Mouse (Mus musculus): ENCODE measurements around the gene Pmf1. TPM values are rescaled to one million over a fixed set of nuclear protein-coding genes. Genes with fewer than 3 reads are reported as not detected.
A peak's percentile ranks its signal among the peaks of the same experiment; 100 is the strongest.
"Not testable (repeated sequence)": the region's sequence is repeated elsewhere in the genome, so short reads cannot be mapped to it uniquely, and the experiment has no call there.

Pmf1 gene
- total RNA-seq, 1 experiment from 2014 or later, result 41.2 TPM

DNA sequence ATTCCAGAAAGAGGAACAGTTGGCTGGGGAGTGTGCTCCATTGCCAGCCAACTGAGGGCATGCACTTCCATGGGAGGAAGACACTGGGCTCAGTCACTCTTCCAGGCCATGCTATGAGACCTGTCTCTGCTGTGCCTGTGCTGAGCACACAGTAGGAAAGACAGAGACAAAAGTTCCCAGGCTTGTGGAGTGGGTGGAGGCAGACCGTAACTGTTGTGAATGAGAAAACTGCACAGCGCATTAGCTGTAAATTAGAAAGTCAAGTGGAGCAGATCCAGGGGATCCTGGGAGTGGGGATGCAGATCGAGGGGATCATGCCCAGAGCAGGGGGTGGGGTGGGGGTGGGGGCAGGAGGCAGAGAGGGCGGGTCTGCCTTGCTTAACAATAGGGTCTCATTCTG, 29.5 kb upstream of the Pmf1 start:
- no peak for DNase-seq

DNA sequence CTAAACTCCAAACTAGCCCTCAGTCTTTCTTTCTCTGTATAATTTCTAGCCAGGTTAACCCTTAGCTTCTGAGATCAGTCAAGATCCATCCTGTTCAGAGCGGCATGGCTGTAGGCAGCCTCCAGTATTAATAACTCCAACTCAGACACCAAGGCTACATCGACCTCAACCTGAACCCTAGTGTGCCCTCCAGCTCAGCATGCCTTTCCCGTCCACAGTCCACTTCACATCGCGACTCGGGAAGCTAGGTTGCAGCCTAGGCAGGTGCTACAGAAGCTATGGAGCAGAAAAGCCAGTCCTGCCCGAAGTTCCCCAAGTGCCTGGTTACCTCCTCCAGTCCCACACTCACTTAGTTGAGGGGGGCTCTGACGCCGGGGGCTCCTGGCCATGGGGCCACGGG, 27.3 kb upstream of the Pmf1 start:
- no peak for DNase-seq

DNA sequence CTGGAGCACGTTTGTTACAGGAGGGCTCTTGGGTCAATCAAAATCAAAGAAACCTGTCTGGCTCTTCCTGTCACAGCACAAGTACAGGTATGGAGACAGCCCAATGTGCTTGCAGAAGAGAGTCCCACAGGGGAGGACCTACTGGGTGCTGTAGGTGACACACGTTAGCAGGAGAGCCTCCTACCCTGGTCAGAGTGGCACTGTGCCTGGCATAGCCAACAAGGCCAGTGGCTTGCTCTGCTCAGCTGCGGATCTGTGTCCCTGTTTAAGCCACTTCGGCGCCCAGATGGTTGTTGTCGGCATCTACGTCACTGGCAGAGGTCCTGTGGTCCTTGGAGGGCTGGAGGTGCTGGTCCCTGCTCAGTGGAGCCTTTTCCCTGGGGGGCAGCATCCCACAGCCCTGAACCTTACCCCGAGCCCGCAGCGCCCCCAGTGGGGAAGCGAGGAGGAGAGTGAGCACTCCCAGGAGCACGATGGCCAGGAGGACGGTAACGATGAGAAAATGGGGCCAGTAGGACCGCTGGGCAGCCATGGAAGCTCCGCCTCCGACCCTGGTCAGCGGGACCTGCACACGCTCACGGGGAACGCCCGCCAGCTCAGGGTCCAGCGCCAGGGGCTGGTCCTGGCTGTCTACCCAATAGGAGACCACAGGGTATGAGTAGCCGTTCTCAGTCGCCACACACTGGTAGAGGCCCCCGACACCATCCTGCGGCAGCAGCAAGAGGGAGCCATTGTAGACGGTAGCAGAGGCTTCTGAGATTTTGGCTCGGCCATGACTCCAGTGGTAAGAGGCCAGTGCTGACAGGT, 26.5 kb upstream of the Pmf1 start:
- DNase-seq, result peak; percentile 73

DNA sequence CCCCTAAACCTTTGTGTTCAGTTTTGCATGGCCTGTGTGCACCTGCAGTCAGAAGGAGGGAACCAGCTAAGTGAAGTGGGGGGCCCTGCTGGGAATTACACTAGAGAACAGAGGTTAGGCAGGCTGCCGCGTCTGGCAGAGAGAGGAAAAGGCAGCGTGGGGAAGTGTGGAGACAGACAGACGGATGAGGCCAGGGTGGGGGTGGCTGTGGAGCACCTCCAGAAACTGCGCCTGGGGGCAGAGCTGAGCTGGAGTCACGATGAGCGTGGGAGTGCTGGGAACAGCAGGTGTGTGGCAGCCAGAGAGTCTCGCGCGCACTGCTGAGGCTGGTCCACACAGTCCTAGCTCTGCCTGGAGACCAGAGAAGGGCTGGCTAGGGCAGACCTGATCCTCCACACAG, 25.4 kb upstream of the Pmf1 start:
- no peak for DNase-seq

DNA sequence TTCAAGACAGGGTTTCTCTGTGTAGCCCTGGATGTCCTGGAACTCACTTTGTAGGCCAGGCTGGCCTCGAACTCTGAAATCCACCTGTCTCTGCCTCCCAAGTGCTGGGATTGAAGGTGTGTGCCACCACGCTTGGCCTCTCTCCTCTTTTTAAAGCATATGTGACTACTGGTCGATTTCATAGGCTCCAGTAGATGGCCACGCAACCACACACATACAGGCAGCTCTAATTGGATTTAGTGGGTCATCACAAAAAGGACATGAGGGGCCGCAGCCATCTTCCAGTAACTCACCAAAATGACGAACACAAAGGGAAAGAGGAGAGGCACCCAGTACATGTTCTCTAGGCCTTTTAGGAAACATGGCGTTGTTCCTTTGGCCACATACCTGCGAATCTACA, 18.5 kb upstream of the Pmf1 start:
- DNase-seq, result not testable (repeated sequence)

DNA sequence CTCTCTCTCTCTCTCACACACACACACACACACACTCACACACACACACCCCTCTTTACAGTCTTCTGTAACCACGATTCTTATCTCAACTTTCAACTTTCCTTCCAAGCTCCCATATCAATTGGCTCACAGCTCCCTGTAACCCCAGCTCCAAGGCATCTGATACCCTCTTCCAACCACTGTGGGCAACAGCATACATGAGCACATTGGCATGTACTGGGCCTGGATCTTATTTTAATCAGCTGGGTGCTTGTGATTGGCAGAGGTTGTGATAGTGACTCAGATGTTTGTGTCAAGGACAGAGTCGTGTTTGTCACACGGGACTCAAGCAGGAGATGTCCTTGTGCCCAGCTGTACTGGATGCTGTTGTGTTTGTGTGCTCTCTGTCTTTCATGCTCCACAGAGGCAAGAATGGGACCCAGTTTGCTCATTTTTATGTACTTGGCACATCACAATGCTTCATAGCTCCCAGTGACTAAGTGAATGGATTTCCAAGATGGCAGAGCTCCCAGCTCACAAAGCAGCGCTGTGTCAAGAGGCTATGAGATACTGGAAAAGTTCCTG, 17.3 kb upstream of the Pmf1 start:
- no peak for DNase-seq

DNA sequence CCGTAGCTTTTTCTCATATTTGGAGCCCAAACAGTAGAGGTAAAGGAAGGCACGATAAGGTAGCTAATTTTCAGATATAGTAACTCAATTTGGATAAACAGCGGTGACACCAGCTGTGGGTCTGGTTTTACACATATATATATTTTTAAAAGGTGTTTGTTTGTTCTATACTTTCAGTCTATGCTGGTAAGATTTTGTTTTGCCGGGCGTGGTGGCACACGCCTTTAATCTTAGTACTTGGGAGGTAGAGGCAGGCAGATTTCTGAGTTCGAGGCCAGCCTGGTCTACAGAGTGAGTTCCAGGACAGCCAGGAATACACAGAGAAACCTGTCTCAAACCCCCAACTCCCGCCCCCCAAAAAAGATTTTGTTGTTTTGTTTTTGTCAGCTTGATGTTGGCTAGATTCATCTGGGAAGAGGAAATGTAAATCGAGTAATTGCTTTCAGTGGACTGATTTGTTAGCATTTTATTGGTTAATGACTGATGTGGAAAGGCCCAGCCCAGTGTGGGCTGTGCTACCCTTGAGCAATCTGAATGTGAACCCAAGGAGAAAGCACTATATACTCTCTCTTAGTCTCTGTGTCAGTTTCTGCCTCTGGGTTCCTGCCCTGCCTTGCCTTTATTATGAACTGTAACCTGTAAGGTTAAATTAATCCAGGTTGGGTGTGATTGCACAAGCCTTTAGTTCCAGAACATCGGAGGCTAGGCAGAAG, 15.7 kb upstream of the Pmf1 start:
- no peak for DNase-seq

DNA sequence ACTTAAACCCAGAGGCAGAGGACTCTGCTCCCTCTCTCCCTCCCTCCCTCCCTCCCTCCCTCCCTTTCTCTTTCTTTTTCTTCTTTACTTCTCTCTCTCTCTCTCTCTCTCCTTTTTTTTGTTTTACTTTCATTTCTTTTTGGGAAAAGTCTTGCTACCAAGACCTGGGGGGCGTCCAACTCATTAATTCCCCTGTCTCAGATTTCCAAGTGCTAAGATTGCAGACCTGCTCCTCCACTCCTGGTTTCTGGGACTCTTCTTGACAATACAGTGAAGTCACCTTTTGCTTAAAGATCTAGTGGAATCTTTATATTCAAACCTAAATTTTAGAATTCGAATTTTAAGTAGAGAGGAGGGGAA, 15.2 kb upstream of the Pmf1 start:
- no peak for DNase-seq

DNA sequence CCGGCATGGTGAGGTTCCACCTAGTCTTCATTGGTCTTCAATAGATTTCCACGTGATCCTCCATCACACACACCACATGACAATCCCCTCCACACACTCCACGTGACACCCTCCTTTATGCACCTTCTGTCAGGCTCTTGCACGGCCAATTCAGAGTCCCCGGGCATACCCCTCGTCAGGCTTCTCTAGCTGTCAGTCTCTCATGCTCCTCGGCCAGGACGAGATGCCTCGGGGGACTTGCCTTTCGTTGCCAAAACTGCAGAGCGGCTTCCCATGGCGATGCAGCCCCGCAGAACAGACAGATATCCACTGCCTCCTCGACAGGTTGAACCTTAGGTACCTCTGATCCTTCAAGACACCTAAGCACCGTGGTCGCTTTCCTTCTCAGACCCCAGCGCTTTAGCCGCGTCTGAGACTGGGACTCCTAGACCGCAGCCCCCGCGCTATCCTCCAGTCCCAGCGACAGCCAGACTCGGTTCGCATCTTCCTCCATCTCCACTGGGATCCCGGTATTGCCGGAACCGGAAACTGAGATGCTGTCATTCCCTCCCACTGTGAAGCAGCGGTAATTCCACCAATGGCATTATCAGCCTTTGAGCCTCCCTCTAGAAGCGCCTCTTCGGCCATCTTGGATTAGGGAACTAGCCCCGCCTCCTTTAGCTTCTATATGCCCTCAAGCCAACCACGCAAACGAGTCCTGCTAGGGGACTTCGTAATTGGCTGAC, 14.6 kb upstream of the Pmf1 start, which contains the start of gene Slc25a44:
Gene Slc25a44 (minus strand): TSS at position 535 of the 725 bp plus-strand sequence.
- peak; percentile 85 for DNase-seq

DNA sequence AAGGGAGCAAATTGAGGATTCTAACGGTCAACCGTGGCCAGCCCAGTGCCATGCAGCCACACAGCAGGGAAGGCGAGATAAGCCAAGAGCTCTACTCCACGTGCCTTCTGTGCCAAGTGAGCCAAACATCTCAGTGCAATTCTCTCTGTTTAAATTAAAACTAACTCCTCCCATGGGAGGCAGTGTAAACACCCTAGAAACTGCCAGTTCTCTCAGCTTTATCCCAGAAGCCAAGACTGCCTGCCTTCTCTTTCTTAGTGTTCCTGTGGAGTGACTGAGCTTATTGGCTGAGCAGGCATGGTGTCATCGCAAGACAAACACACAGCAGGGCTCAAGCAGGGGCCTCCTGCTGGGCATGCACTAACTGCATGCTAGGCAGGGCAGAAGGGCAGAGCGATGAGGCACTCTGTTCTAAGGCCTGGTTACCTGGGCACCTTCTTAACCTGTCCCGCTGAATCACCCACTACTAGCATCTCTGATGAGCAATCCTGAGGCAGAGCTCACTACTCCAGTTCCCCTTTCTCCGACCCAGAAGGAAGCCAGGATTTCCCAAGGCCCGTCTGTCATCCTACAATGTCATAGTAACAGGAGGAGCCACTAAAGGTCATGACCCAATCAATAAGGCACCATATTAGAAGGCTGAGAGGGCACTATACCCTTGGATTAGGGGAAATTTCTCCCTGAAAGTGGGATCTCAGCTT, 12.0 kb upstream of the Pmf1 start:
- DNase-seq, result no peak

DNA sequence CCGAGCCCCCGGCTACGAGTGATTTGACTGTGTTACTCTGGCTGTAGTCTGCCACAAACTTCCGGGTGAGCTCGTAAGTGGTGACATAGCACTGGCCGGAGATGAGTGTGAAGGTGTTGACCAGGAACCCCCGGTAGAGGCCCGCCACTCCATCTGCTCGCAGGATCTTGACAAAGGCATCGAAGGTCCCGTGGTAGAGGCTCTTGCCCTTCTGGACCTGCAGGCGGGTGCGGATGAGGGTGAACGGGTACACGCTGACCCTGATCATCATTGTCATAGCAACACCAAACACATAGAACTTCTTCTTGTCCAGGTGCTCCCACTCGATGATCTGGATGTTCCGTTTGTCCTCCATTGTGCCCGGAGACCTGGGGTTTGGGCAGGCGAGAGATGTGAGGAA, 10.6 kb upstream of the Pmf1 start:
- DNase-seq, result no peak

DNA sequence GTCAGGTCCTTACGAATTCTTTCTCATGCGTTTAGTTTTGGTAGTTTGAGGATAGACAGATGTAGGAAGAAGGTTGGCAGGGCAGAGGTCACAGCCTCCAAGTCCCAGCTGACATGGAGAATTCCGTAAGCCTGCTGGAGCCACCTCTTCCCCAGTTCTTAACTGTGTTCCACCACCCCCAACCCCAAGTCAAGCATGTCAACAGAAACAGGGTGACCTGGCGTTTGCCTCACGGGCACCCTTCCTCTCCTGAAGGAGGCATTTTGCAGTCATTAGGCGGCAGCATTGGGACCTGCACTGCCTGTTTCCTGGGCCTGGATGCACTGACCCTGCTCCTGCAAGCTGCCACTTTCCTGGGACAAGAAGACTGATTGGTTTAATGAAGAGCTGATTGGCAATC, 7.9 kb upstream of the Pmf1 start:
- no peak for DNase-seq

DNA sequence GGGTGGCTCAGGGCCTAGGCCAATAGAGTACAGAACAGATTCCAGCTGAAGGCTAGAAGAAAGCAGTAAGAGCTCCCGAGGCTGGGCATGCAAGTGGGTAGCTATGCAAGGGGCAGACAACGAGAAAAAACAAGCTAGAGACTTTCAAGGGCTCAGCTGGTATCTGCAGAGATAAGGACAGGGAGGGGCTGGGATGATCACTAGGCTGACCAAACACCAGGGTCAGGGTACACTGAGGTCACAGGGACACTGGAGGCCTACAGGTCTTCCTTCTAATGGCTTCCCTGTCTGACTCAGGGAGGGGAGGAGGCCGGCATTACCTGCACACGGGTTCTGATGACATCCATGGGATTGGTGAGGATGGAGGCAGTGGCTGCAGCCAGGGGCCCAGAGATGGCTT, 5.5 kb upstream of the Pmf1 start:
- DNase-seq, result no peak

DNA sequence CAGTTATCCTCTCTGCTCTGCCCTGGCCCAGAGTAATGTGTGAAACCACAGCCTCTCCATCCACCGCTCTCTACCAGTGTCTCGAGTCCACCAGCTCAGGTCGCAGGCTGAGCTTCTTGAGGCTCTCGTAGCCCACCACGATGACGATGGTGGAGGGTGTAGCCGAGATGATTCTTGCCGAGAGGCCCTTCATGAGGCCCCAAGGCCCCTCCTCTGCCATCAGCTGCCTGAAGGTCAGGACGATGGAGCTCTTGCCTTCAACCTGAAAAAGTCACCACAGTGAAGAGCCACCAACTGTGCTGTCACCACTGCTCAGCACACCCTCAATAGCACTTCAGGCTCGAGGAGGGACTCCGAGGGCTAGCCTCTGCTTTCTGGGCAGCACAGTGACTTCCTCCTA, 2.5 kb upstream of the Pmf1 start:
- no peak for DNase-seq

DNA sequence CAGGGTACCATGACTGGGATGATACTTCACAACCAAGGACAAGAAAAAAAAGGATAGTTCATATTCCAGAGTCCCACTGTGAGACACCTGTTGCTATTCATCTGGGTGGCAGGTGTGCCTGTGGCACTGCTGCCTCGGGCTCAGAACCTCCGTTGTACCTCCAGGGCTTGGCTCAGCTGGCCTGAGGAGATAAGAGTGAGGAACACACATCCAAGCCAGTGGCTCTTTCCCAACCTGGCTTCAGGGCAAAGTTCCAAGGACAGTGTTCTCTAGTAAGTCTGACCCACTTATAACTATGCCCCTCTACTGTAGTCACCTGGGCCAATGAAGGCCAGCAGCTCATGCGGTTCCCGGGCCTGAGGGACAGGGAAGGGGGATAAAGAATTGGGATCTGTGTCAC, 1.6 kb upstream of the Pmf1 start:
- DNase-seq, result no peak

DNA sequence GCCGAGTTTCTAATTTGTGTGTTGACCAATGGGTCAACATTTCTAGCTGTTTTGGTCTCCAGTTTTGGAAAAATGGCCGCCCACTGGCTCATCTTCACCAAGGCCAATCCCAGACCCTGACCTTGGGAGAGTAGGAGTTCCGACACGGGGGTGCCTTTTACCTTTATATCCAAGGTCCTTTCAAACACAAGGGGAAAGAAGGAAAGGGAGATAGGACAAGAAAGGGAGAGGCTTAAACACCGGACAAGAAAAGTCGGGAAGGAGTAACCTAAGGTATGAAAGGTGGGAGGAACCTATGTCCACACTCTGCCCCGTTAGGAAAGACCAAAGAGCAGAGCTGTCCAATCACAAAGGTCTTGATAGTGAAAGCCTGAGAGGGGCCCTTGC, 507 bp upstream of the Pmf1 start:
- no peak for DNase-seq

DNA sequence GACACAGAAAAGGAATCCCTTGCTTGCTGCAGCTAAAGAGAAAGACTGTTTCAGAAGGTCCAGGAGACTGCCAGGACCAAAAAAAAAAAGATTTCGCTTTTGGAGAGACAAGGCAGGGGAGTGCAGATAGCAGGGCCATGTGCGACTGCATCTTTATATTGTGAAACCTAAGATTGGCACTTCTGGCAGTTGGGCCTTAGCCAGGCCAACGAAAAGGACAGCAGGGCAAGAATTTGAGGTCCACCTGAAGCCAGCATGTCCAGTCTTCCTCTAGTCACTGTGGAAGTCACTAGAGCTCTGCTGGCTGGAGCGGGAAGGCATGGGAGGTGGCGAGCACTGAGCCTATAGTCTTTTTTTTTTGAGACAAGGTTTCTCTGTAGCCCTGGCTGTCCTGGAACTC, 1.2 kb downstream of the Pmf1 start:
- DNase-seq, result no peak

DNA sequence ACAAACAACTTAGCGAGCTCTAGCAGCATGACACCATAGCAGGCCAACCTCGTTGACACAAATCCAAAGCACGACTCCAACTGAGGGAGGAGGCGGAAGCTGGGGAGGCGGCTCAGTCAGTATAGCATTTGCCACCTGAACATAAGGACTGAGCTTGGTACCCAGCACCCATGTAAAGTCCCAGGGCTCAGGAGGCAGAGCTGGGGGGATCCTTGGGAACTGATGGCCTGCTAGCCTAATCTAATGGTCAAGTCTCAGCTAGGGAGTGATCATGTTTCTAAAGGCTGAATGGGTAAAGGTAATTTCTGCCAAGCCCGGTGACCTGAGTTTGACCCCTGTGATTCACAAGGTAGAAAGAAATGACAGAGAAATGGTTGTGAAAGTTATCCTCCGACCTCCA, 2.6 kb downstream of the Pmf1 start:
- DNase-seq, result no peak

DNA sequence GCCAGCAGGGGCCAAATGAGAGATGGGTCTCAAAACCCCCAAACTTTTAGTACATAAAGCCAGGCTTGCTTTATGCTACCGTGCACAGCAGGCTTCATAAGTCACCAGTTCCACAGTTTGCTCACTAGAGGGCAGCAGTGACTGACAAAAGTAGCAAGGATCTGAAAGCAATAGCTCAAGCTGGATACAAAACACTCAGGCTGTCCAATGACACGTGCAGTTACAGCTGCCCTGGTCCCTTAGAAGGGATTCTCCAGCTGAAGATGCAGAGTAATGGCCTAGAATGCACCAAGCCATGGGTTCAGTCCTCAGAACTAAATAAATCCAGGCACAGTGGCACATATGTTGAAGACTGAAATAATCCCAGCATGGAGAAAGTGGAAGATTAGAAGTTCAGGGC, 3.0 kb downstream of the Pmf1 start:
- peak; percentile 38 for DNase-seq

DNA sequence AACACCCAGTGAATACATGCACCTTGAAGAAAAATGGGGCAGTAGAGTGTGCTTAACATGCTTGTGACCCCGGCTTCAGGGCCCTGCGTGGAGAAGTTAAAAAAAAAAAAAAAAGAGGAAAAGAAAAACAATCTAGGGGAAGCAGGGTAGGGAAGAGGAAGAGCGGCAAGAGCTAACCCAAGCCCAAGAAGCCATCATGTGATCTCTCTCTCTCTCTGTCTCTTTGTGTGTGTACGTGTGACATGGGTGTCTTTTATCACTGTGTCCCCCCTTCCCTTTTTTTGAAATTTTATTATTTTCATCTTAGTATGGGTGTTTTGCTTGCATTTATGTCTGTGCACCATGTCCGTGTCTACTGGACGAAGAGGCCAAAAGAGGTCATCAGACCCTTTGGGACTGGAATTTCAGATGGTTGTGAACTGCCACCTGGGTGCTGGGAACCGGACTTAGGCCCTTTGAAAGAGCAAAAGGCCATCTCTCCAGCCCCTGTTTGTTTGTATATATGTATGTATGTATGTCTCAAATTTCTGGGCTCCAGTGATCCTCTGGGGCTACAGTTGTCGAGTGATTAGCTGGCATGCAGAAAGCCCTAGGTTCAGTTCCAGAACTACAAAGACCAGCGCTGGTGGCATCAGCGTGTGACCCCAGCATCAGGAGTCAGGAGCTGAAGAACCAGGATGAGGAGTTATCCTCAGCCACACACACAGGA, 6.5 kb downstream of the Pmf1 start:
- DNase-seq, result no peak

DNA sequence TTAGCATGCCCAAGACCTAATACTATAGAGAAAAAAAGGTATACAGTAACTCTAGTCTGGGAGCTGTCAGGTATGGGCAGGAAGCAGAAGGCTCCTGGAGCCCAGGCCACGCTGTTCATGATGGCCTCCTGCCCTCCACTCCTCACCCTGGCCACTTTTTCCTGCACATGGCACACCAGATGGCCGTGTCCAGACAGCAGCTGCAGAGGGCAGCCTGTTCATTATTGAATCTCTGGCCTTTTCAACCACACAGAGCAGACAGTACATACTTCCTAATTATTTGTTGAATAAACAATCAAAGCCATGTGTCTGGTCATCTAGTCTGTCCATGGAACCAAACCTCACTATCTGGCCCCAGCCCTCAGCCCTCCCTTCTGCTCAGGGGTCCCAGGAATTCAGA, 11.5 kb downstream of the Pmf1 start:
- DNase-seq, result no peak

DNA sequence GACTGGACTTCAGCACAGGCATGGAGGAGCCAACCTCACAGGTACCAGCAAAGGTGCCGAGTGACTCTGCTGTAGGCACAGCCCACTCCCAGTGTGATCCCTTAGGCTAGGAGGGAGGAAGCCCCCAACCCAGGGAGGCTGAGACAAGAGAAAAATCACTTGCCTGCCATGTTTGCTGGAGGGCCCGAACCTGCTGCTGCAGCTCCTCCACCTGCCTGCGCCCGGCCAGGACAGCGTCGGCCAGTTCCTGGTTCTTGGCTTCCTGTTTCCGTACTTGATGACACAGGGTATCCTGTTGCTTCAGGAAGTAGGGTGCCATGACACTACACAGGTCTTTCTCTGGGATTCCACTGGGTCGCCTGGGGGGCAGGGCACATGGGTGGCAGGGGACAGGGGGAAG, 14.4 kb downstream of the Pmf1 start:
- no peak for DNase-seq

Data from adrenal gland, postnatal 25 days (tissue).